Comparison of ENCODE assay signal across 11 mouse cellular contexts in genomic region chrX:68950730-68951129, GRCm38 (mm10). TPM values are rescaled to one million over a fixed set of nuclear protein-coding genes. Genes with fewer than 3 reads are reported as not detected.
DNase-seq lines count a peak whose midpoint lies in the region; ATAC-seq and TF ChIP-seq lines count a peak whose summit lies in the region.
"Had no signal": no experiment of that assay in that cellular context is flagged by ENCODE, and none has a peak within 500 bp of the region (broad histone marks: within the 10 kb centered on the region; RNA-seq: fewer than 3 reads in every experiment).

No protein-coding gene starts in this region.

- H3K27ac ChIP-seq in gastrocnemius, adult 2 months = no peak overlapping the region
- H3K27ac ChIP-seq in intestine, embryonic 15.5 days = no peak overlapping the region
- H3K27ac ChIP-seq: liver, embryonic 13.5 days had no signal

- H3K9ac ChIP-seq in intestine, embryonic 15.5 days = no peak overlapping the region
- H3K9ac ChIP-seq: liver, embryonic 13.5 days had no signal

- H3K27me3 ChIP-seq in intestine, embryonic 15.5 days (replicated peaks) = no peaks in the 10 kb centered on the region
- H3K27me3 ChIP-seq: liver, embryonic 13.5 days had no signal

- intact Hi-C loops in gastrocnemius, adult 2 months (cut with DNase I) = loop anchor here (5.0 kb wide), 1 partner anchor 1382 kb away; no protein-coding TSS in a partner anchor

- no peak for DNase-seq in gastrocnemius, adult 2 months
- no peak for DNase-seq in gastrocnemius, postnatal 25 days
- peak; percentile 2 for DNase-seq in lung, postnatal 25 days (ENCODE audit: low spot score)
- DNase-seq in lung, adult 18-20 months = no peak
- DNase-seq: liver, embryonic 13.5 days; thymus, adult 18-20 months had no signal

- no peaks in the 10 kb centered on the region for H3K4me1 ChIP-seq in intestine, embryonic 15.5 days (replicated peaks)
- H3K4me1 ChIP-seq: liver, embryonic 13.5 days had no signal

- ATAC-seq in granulocyte monocyte progenitor cell, adult 5-6 weeks (replicated peaks; ENCODE audit: poor library complexity, severe bottlenecking) = peak; percentile 48; the same call in 1 of the 2 replicates
- no peak for ATAC-seq in activated CD4-positive, CD25-positive, alpha-beta regulatory T cell, adult 4 months
- ATAC-seq in intestine, embryonic 15.5 days = no peak
- ATAC-seq in erythroblast, adult 5-6 weeks (replicated peaks; ENCODE audit: low FRiP score, poor library complexity, severe bottlenecking) = no peak
- ATAC-seq: inflammation-experienced regulatory T-cells, adult 6 months had no signal

- peak; percentile 53 for TF ChIP-seq CTCF in gastrocnemius, adult 2 months (IDR thresholded peaks at IDR 0.05)

- no peaks in the 10 kb centered on the region for H3K36me3 ChIP-seq in intestine, embryonic 15.5 days
- H3K36me3 ChIP-seq: liver, embryonic 13.5 days had no signal

- no peaks in the 10 kb centered on the region for H3K9me3 ChIP-seq in intestine, embryonic 15.5 days
- H3K9me3 ChIP-seq: liver, embryonic 13.5 days had no signal

- 14% methylated on average over 1 of the region's 1 CpGs for WGBS in intestine, embryonic 15.5 days

- H3K4me3 ChIP-seq in gastrocnemius, adult 2 months = no peak overlapping the region
- H3K4me3 ChIP-seq in intestine, embryonic 15.5 days (replicated peaks) = no peak overlapping the region
- H3K4me3 ChIP-seq: liver, embryonic 13.5 days had no signal

- H3K4me2 ChIP-seq in intestine, embryonic 15.5 days (replicated peaks) = no peak overlapping the region
- H3K4me2 ChIP-seq: liver, embryonic 13.5 days had no signal

RNA-seq across cellular contexts. Expression of gene Gm6812, which starts 57.9 kb away (rescaled TPM):
- not detected for total RNA-seq in gastrocnemius, adult 2 months (2021)
- not detected for total RNA-seq in gastrocnemius, postnatal 25 days (2021)
- not detected in 2 replicates for total RNA-seq in granulocyte monocyte progenitor cell, adult 5-6 weeks (2014; fragmentation: Nextera tagmentation)
- not detected in 2 replicates for total RNA-seq in granulocyte monocyte progenitor cell, adult 5-6 weeks (2017)
- polyA plus RNA-seq in activated CD4-positive, CD25-positive, alpha-beta regulatory T cell, adult 4 months (2017; shearing (Covaris generic)) = not detected
- polyA plus RNA-seq in intestine, embryonic 15.5 days (2015; fragmentation: Nextera tagmentation; extraction: Ambion mirVana) = not detected in 2 replicates
- total RNA-seq in erythroblast, adult 5-6 weeks (2015; ENCODE audit: low replicate concordance) = not detected in 2 replicates
- not detected in 2 replicates for total RNA-seq in erythroblast, adult 5-6 weeks (2017; ENCODE audit: low replicate concordance)
- polyA plus RNA-seq: inflammation-experienced regulatory T-cells, adult 6 months; liver, embryonic 13.5 days had no signal
